Mouse (Mus musculus) CH12.LX (cell line): ENCODE data around the gene Eml2. TPM values are rescaled to one million over a fixed set of nuclear protein-coding genes. Genes with fewer than 3 reads are reported as not detected.

Experiments used
- DNase-seq: peaks from one replicate; pipeline ENCODE4 v3.0.0-alpha.2; 2013; ENCODE audit errors: extremely low read depth
- H3K27ac ChIP-seq: 2 replicates; pipeline ENCODE4 v1.5.1; 2012; ENCODE audit warnings: low read depth, mild to moderate bottlenecking, control low read depth, moderate library complexity; ENCODE audit not compliant: insufficient read depth
- H3K27me3 ChIP-seq: replicated peaks from 2 replicates; pipeline ENCODE3; 2012; ENCODE audit warnings: inconsistent platforms
- H3K36me3 ChIP-seq, 2 experiments: replicated peaks in 1 of 2; 2 replicates each; pipeline versions ENCODE3 to v1.6.1; 2012; ENCODE audit warnings: inconsistent platforms in 1 of 2, low read length in 1 of 2, mild to moderate bottlenecking in 1 of 2, mixed read lengths in 1 of 2, moderate library complexity in 1 of 2; ENCODE audit not compliant: control insufficient read depth in 1 of 2, insufficient read depth in 1 of 2
- H3K4me1 ChIP-seq, 2 experiments: 2 replicates each; pipeline ENCODE4 v1.6.1; 2012; ENCODE audit warnings: inconsistent platforms in 1 of 2, moderate library complexity in 1 of 2; ENCODE audit not compliant: insufficient read depth in 2 of 2, control insufficient read depth in 1 of 2
- H3K4me2 ChIP-seq: 2 replicates; pipeline ENCODE4 v1.6.1; 2012; ENCODE audit warnings: low read depth, mild to moderate bottlenecking, control low read depth; ENCODE audit not compliant: poor library complexity, insufficient read depth, severe bottlenecking
- H3K4me3 ChIP-seq, 3 experiments: fragments of 150-350 bp in 1 of 3; sonication (generic) in 1 of 3; replicated peaks in 1 of 3; 2 replicates each; pipeline versions ENCODE3 to v1.5.1; 2011 to 2012; ENCODE audit warnings: low read depth in 2 of 3, low read length in 2 of 3, mild to moderate bottlenecking in 2 of 3, moderate library complexity in 2 of 3, control low read depth in 1 of 3, improper control_type of control experiment in 1 of 3, inconsistent platforms in 1 of 3, mixed read lengths in 1 of 3; ENCODE audit not compliant: poor library complexity in 1 of 3
- H3K79me2 ChIP-seq: replicated peaks from 2 replicates; pipeline ENCODE4 v1.6.1; 2012; ENCODE audit warnings: mild to moderate bottlenecking, moderate library complexity; ENCODE audit not compliant: control insufficient read depth, poor library complexity, insufficient read depth, severe bottlenecking; ENCODE audit errors: extremely low read depth
- H3K9ac ChIP-seq: 2 replicates; pipeline ENCODE4 v1.6.1; 2012; ENCODE audit warnings: low read depth, mild to moderate bottlenecking, control low read depth, moderate library complexity; ENCODE audit not compliant: insufficient read depth
- H3K9me3 ChIP-seq: replicated peaks from 2 replicates; pipeline ENCODE3; 2012; ENCODE audit warnings: low read length, inconsistent platforms, mixed read lengths
- BHLHE40 ChIP-seq: IDR thresholded peaks from 2 replicates; pipeline ENCODE4 v1.6.1; 2011; ENCODE audit warnings: mild to moderate bottlenecking, low read depth, low read length, improper control_type of control experiment
- CTCF ChIP-seq, 2 experiments: IDR thresholded peaks in 1 of 2; conservative IDR thresholded peaks in 1 of 2; 2 replicates each; pipeline ENCODE4 v1.5.1; 2011 to 2012; ENCODE audit warnings: low read depth in 2 of 2, low read length in 2 of 2, improper control_type of control experiment in 1 of 2, inconsistent platforms in 1 of 2, mild to moderate bottlenecking in 1 of 2, moderate library complexity in 1 of 2
- E2F4 ChIP-seq: IDR thresholded peaks from 2 replicates; pipeline ENCODE4 v1.6.1; 2011; ENCODE audit warnings: low read depth, low read length, improper control_type of control experiment; ENCODE audit not compliant: insufficient replicate concordance
- ELF1 ChIP-seq: IDR thresholded peaks from 2 replicates; pipeline ENCODE4 v1.6.1; 2014; ENCODE audit warnings: low read depth, mild to moderate bottlenecking, inconsistent platforms, low read length, improper control_type of control experiment
- EP300 ChIP-seq: IDR thresholded peaks from 2 replicates; pipeline ENCODE4 v1.6.1; 2011; ENCODE audit warnings: low read length, improper control_type of control experiment
- ETS1 ChIP-seq: conservative IDR thresholded peaks from 2 replicates; pipeline ENCODE4 v1.6.1; 2012; ENCODE audit warnings: low read depth, mild to moderate bottlenecking, inconsistent platforms, low read length, improper control_type of control experiment, moderate library complexity
- GABPA ChIP-seq: IDR thresholded peaks from 2 replicates; pipeline ENCODE4 v1.6.1; 2012; ENCODE audit warnings: low read depth, low read length, improper control_type of control experiment, inconsistent platforms; ENCODE audit not compliant: insufficient replicate concordance
- HCFC1 ChIP-seq: IDR thresholded peaks from 2 replicates; pipeline ENCODE4 v1.6.1; 2012; ENCODE audit warnings: low read depth, mild to moderate bottlenecking, inconsistent platforms, low read length, improper control_type of control experiment
- IRF4 ChIP-seq: IDR thresholded peaks from 2 replicates; pipeline ENCODE4 v1.6.1; 2014; ENCODE audit warnings: low read depth, mild to moderate bottlenecking, inconsistent platforms, low read length, improper control_type of control experiment
- JUND ChIP-seq: conservative IDR thresholded peaks from 2 replicates; pipeline ENCODE4 v1.6.1; 2011; ENCODE audit warnings: low read depth, low read length, improper control_type of control experiment
- KAT2A ChIP-seq: IDR thresholded peaks from 2 replicates; pipeline ENCODE4 v1.6.1; 2012; ENCODE audit warnings: low read length, improper control_type of control experiment, inconsistent platforms; ENCODE audit not compliant: insufficient replicate concordance
- MAFK ChIP-seq: IDR thresholded peaks from 2 replicates; pipeline ENCODE4 v1.6.1; 2011; ENCODE audit warnings: low read length, improper control_type of control experiment; ENCODE audit not compliant: insufficient replicate concordance
- MAX ChIP-seq: IDR thresholded peaks from 2 replicates; pipeline ENCODE4 v1.6.1; 2011; ENCODE audit warnings: low read length, improper control_type of control experiment
- MAZ ChIP-seq: IDR thresholded peaks from 2 replicates; pipeline ENCODE4 v1.6.1; 2012; ENCODE audit warnings: low read depth, mild to moderate bottlenecking, inconsistent platforms, low read length, improper control_type of control experiment, moderate library complexity
- MEF2A ChIP-seq: IDR thresholded peaks from 2 replicates; pipeline ENCODE4 v1.6.1; 2014; ENCODE audit warnings: low read depth, mild to moderate bottlenecking, inconsistent platforms, low read length, improper control_type of control experiment, borderline replicate concordance
- MXI1 ChIP-seq: IDR thresholded peaks from 2 replicates; pipeline ENCODE4 v1.6.1; 2011; ENCODE audit warnings: mild to moderate bottlenecking, low read depth, low read length, improper control_type of control experiment
- MYC ChIP-seq: IDR thresholded peaks from 2 replicates; pipeline ENCODE4 v1.6.1; 2011; ENCODE audit warnings: low read depth, mild to moderate bottlenecking, improper control_type of control experiment, low read length
- NELFE ChIP-seq: IDR thresholded peaks from 2 replicates; pipeline ENCODE4 v1.6.1; 2011; ENCODE audit warnings: low read depth, low read length, improper control_type of control experiment
- NRF1 ChIP-seq: IDR thresholded peaks from 2 replicates; pipeline ENCODE4 v1.6.1; 2014; ENCODE audit warnings: low read depth, mild to moderate bottlenecking, inconsistent platforms, low read length, improper control_type of control experiment, moderate library complexity
- PAX5 ChIP-seq: IDR thresholded peaks from 2 replicates; pipeline ENCODE4 v1.6.1; 2012; ENCODE audit warnings: low read length, inconsistent platforms, mixed read lengths
- POLR2AphosphoS2 ChIP-seq: IDR thresholded peaks from 2 replicates; pipeline ENCODE4 v1.6.1; 2011; ENCODE audit warnings: low read depth, low read length, improper control_type of control experiment
- RAD21 ChIP-seq: IDR thresholded peaks from 2 replicates; pipeline ENCODE4 v1.6.1; 2011; ENCODE audit warnings: low read depth, mild to moderate bottlenecking, low read length, improper control_type of control experiment, moderate library complexity
- RCOR1 ChIP-seq: conservative IDR thresholded peaks from 2 replicates; pipeline ENCODE4 v1.6.1; 2012; ENCODE audit warnings: low read depth, mild to moderate bottlenecking, inconsistent platforms, low read length, improper control_type of control experiment
- SIN3A ChIP-seq: IDR thresholded peaks from 2 replicates; pipeline ENCODE4 v1.6.1; 2012; ENCODE audit warnings: low read length, improper control_type of control experiment, inconsistent platforms
- SMC3 ChIP-seq: IDR thresholded peaks from 2 replicates; pipeline ENCODE4 v1.6.1; 2011; ENCODE audit warnings: low read depth, low read length, improper control_type of control experiment
- TBP ChIP-seq: conservative IDR thresholded peaks from 2 replicates; pipeline ENCODE4 v1.6.1; 2011; ENCODE audit warnings: low read depth, low read length, improper control_type of control experiment
- TCF12 ChIP-seq: IDR thresholded peaks from 2 replicates; pipeline ENCODE4 v1.6.1; 2014; ENCODE audit warnings: low read depth, mild to moderate bottlenecking, inconsistent platforms, low read length, improper control_type of control experiment
- UBTF ChIP-seq: IDR thresholded peaks from 2 replicates; pipeline ENCODE4 v1.6.1; 2012; ENCODE audit warnings: low read depth, mild to moderate bottlenecking, inconsistent platforms, low read length, improper control_type of control experiment, moderate library complexity
- USF1 ChIP-seq: IDR thresholded peaks from 2 replicates; pipeline ENCODE4 v1.6.1; 2014; ENCODE audit warnings: low read depth, mild to moderate bottlenecking, inconsistent platforms, low read length, improper control_type of control experiment
- ZC3H11A ChIP-seq: IDR thresholded peaks from 2 replicates; pipeline ENCODE4 v1.6.1; 2012; ENCODE audit warnings: low read depth, mild to moderate bottlenecking, inconsistent platforms, low read length, improper control_type of control experiment
- ZMIZ1 ChIP-seq: IDR thresholded peaks from 2 replicates; pipeline ENCODE4 v1.6.1; 2012; ENCODE audit warnings: low read depth, mild to moderate bottlenecking, inconsistent platforms, low read length, improper control_type of control experiment
- ZNF384 ChIP-seq: IDR thresholded peaks from 2 replicates; pipeline ENCODE4 v1.6.1; 2012; ENCODE audit warnings: low read depth, low read length, improper control_type of control experiment, inconsistent platforms
- dilution Hi-C: fragments of 300-500 bp; cut with MboI; formaldehyde crosslinking; loops from 2 replicates; pipeline ENCODE4 v1.14.3; 2020; ENCODE audit warnings: low sequenced_read_pairs; ENCODE audit not compliant: extremely low pct_unique_long_range_greater_than_20kb, extremely low pct_ligation_motif_present
- in situ Hi-C: fragments of 300-500 bp; cut with MboI; formaldehyde crosslinking; loops from 3 replicates; pipeline ENCODE4 v1.14.3; 2019; ENCODE audit warnings: low sequenced_read_pairs, low pct_ligation_motif_present, low pct_unique_long_range_greater_than_20kb, mixed read lengths
- polyA plus RNA-seq: library from polyadenylated mRNA; unstranded; fragments of >175 nt; gene quantifications from 2 replicates; pipeline ENCODE4 v1.2.1, GENCODE M21; 2012; ENCODE audit warnings: low read depth; ENCODE audit not compliant: insufficient read length
- total RNA-seq, 2 experiments: library from RNA; depleted of rRNA; stranded (reverse); fragments of 300-350 nt in 1 of 2; fragments of >200 nt in 1 of 2; gene quantifications; 2 replicates each; pipeline ENCODE4 v1.2.3; 2012 to 2014

Eml2 gene
- total and polyA plus RNA-seq, 3 experiments = 12.3 to 52.4 (median 29.1) TPM

DNA sequence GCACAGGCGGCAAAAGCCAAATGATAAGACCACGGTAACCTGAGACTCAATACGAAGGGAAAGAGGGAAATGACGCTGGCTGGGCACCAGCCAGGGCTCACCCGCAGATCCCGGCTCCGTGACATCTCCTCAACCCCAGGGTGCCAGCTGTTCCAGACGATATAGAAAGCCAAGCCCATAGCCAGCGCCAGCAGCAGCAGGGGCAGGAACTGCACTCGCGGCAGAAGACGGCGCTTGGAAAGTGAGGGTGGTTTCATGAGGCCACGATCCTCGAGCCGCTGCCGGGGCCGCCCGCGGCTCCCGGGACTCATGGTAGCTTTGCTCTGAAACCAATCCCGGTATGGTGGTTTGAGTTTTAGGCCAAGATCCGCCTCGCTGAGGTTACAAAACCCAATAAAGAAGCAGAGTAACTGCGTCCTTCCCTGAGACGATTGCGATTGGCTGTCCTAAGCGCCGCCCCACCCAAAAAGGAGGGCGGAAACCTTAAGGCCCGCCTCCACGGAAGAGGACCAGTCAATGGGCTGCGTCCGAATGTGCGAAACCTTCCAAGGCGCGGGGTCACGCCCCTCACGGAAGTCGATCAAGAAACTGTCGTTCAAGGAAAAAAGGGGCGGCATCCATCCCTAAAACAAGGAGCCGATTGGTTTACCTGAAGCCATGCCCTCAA lies 27.2 kb upstream of the Eml2 start, which contains the start of gene Qpctl (continued):
- TF ChIP-seq ZC3H11A = no peak
- no peak; the same call in 1 of the 2 replicates for TF ChIP-seq POLR2AphosphoS2
- no peak for TF ChIP-seq IRF4
- TF ChIP-seq UBTF = no peak
- TF ChIP-seq PAX5 = no peak
- no peak; the same call in 1 of the 2 replicates for TF ChIP-seq HCFC1
- peak; percentile 88 for TF ChIP-seq TBP
- TF ChIP-seq E2F4 = no peak
- no peak for TF ChIP-seq MAFK
- no peak for TF ChIP-seq JUND
- TF ChIP-seq GABPA = no peak
- TF ChIP-seq KAT2A = 0 out of 2 replicates have a peak, but pooled peaks have one; percentile 33
- no peak for TF ChIP-seq ZNF384
- TF ChIP-seq MXI1 = no peak; the same call in 1 of the 2 replicates
- no peak for TF ChIP-seq CTCF (conservative IDR thresholded peaks at IDR 0.05 in 1 of 2, IDR thresholded peaks at IDR 0.05 in 1 of 2; ENCODE audit: low read depth in 2 of 2, low read length in 2 of 2)
- TF ChIP-seq SMC3 = no peak

DNA sequence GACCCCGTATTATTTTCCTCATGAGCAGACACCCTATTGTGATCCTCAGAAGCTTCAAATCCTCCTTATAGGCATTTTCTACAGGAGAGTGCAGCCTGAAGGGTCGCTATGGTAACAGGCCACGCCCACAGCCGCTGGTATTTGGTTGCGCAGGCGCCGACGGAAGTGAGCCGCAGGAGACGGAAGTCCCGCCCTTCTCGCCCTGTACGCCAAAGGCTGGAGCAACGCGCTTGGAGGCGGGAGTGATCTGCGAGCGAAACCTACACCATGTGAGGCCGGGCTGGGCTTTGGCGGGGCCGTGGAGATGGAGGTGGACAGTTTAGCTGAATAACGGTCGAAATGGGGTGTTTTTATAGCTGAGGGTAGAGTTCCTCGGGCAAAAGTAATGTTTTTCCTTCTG lies 26.6 kb upstream of the Eml2 start, which contains the start of gene Snrpd2:
Snrpd2 (plus strand) TSS at position 97 of the 400 bp plus-strand sequence.
- no peaks in the 10 kb centered on the region for H3K27me3 ChIP-seq
- H3K4me1 ChIP-seq = peaks cover 6 to 39% of the 10 kb centered on the region in 2 experiments
- H3K9me3 ChIP-seq = no peaks in the 10 kb centered on the region
- peaks cover 15% of the 10 kb centered on the region for H3K79me2 ChIP-seq
- peak; percentile 97 for DNase-seq
- H3K4me2 ChIP-seq = peak within 1 kb of the TSS; percentile 92
- peak within 1 kb of the TSS; percentile 25 for H3K27ac ChIP-seq
- peaks cover 46 to 63% of the 10 kb centered on the region in 2 experiments for H3K36me3 ChIP-seq
- peak within 1 kb of the TSS; percentile 62 to 97 (median 85) for H3K4me3 ChIP-seq
- in situ Hi-C loops = no loop called here
- dilution Hi-C loops = no loop called here
- H3K9ac ChIP-seq = peak within 1 kb of the TSS; percentile 97
- TF ChIP-seq SIN3A (peak; percentile 90), IRF4 (peak; percentile 58; the same call in 1 of the 2 replicates), ZNF384 (no peak), GABPA (no peak), JUND (no peak), NRF1 (peak; percentile 91), NELFE (peak; percentile 85), POLR2AphosphoS2 (no peak; the same call in 1 of the 2 replicates), RCOR1 (no peak), BHLHE40 (no peak), ZMIZ1 (no peak), RAD21 (no peak), MYC (peak; percentile 78; the same call in 1 of the 2 replicates), UBTF (no peak), USF1 (no peak), MXI1 (peak; percentile 97), E2F4 (no peak), ETS1 (no peak), TBP (0 out of 2 replicates have a peak, but pooled peaks have one; percentile 83), PAX5 (no peak), CTCF (conservative IDR thresholded peaks at IDR 0.05 in 1 of 2, IDR thresholded peaks at IDR 0.05 in 1 of 2; ENCODE audit: low read depth in 2 of 2, low read length in 2 of 2) (no peak), KAT2A (peak; percentile 56; the same call in 1 of the 2 replicates), MEF2A (0 out of 2 replicates have a peak, but pooled peaks have one; percentile 13), MAX (peak; percentile 91), ELF1 (no peak; the same call in 1 of the 2 replicates), TCF12 (no peak; the same call in 1 of the 2 replicates), MAZ (no peak), ZC3H11A (no peak), EP300 (no peak)
